Mouse (Mus musculus): ENCODE results near the gene B230104I21Rik. TPM values are rescaled to one million over a fixed set of nuclear protein-coding genes. Genes with fewer than 3 reads are reported as not detected.

B230104I21Rik gene
- polyA plus RNA-seq, 1 experiment from 2014 or later = not detected

Other genes starting within 250 kb of the B230104I21Rik start
- gene Trp73, start 195.9 kb upstream of the B230104I21Rik start, polyA plus RNA-seq (2016; fragmentation: Nextera tagmentation; extraction: Ambion mirVana) = 0.47 and 0.84 TPM in 2 replicates
- gene Wrap73, start 193.8 kb upstream of the B230104I21Rik start, polyA plus RNA-seq (2016; fragmentation: Nextera tagmentation; extraction: Ambion mirVana) = 46.9 and 52.5 TPM in 2 replicates
- gene Tprgl, start 175.5 kb upstream of the B230104I21Rik start, polyA plus RNA-seq (2016; fragmentation: Nextera tagmentation; extraction: Ambion mirVana) = 149 and 164 TPM in 2 replicates
- gene Megf6, start 165.4 kb upstream of the B230104I21Rik start, polyA plus RNA-seq (2016; fragmentation: Nextera tagmentation; extraction: Ambion mirVana) = 21.3 and 29.5 TPM in 2 replicates
- 0.34 and 0.50 TPM in 2 replicates for gene Arhgef16, start 34.5 kb upstream of the B230104I21Rik start, polyA plus RNA-seq (2016; fragmentation: Nextera tagmentation; extraction: Ambion mirVana)